Mouse (Mus musculus) right cerebral cortex, adult 2 months (tissue): Measurements from ENCODE around the gene Ttll8.

Experiments
- DNase-seq, 2 experiments: peaks; one replicate each; pipeline ENCODE4 v3.0.0; 2021 to 2022; ENCODE audit warnings: low spot score in 2 of 2

Gene Ttll8

DNA sequence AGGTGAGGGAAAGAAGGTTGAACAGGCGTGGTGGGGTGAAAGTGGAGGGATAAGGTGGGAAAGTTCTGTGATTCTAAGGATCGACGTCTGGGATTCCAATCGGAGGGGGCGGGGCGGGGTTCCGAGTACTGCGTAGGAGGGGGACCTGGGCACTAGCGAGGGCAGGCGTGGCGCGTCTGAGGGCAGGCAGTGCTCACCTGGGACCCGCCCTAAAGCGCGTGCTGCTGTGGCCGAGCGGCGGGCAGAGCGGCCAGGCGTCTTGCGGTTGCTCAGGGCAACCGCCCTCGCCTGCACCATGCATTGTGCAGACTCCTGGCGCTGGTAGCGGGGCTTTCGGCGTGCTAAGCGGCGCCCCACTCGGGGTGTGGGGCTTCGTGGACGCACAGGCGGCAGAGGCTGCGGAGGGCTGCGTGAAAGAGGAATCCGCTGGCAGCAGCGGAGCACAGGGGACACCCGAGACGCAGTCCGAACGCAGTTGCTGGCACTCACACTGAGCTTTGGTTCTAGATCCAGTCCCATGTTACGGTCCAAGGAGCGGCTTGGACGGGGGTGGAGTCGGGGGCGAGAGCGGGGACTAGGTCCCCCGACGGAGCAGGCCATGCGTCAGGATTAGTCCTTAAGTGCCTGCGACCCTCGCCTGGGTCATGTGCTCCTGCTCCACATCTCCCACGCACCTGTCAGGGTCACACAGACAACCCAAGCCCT lies at the start of gene Ttll8:
Gene Ttll8 (minus strand): TSS at position 51 of the 705 bp plus-strand sequence.
- peak in 1 of 2 experiments; percentile 26 for DNase-seq

GRCm38 (mm10) chr15:89001245-89001644 lies 47.0 kb upstream of the Ttll8 start:
- DNase-seq: no peak

DNA sequence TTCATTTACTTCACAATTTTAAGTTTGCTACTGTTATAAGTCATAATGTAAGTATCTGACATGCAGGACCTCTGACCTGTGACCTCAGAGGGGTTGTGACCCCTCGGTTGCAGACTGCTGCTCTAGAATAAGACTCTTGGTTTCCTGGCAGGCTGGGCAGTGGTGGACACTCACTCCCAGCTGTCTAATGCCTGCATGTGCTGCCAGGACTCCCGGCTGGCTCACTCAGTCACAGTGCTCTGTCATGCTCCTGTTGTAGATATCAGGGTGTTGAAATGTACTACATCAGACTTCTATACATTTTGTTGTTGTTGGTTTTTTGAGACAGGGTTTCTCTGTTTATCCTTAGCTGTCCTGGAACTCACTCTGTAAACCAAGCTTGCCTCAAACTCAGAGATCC lies 46.1 kb upstream of the Ttll8 start:
- no peak for DNase-seq

- no peak for DNase-seq
Observed at GRCm38 (mm10) chr15:88999124-88999523, 44.9 kb upstream of the Ttll8 start.

- DNase-seq: no peak
Observed at GRCm38 (mm10) chr15:88998636-88999035, 44.4 kb upstream of the Ttll8 start.

DNA sequence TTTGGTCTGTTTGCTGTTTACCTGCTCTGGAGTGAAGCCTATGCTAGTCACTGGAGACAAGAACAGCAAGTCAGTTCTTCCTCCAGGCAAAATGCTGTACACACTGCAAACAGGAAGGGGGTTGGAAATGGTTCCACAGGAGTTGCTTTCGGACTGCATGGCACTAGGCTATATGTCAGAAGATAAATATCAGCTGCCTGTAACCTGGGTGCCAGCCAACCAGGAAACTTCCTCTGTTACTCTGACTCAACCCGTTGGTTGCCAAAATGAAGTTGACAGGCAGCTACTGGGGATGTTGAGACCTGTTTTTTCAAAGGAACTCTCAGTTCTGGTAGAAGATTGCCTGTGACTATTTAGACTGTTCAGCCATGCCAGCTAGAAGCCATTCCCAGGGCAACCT lies 35.0 kb upstream of the Ttll8 start:
- DNase-seq: no peak

DNA sequence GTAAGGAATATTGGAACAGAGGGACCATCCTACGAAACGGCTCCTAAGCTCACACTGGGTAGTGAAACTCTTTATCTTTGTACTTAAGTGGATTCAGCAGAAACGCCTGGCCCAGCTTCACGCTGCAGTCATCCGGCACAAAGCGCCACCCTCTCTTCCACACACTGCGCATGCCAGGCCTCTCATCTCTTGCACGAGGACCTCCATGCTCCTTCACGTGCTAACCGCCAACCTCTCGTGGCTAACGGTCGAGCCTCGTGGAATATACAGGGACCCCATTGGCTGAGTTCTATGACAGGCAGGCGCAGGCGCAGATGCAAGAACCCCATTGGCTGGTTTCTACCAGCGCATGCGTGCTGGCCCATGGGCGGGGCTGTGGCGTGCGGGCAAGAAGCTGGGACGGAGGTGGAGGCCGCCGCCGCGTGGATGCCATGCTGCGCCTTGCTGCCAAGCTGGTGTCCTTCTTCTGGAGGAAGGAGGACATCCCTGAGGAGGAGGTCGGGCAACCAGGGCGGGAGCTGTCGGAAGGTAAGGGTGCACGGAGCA lies 28.4 kb upstream of the Ttll8 start, which contains the start of gene Mov10l1:
Gene Mov10l1 (plus strand): TSS at position 376 of the 546 bp plus-strand sequence.
- DNase-seq: no peak

GRCm38 (mm10) chr15:88979138-88979446 lies 24.9 kb upstream of the Ttll8 start:
- DNase-seq: no peak

DNA sequence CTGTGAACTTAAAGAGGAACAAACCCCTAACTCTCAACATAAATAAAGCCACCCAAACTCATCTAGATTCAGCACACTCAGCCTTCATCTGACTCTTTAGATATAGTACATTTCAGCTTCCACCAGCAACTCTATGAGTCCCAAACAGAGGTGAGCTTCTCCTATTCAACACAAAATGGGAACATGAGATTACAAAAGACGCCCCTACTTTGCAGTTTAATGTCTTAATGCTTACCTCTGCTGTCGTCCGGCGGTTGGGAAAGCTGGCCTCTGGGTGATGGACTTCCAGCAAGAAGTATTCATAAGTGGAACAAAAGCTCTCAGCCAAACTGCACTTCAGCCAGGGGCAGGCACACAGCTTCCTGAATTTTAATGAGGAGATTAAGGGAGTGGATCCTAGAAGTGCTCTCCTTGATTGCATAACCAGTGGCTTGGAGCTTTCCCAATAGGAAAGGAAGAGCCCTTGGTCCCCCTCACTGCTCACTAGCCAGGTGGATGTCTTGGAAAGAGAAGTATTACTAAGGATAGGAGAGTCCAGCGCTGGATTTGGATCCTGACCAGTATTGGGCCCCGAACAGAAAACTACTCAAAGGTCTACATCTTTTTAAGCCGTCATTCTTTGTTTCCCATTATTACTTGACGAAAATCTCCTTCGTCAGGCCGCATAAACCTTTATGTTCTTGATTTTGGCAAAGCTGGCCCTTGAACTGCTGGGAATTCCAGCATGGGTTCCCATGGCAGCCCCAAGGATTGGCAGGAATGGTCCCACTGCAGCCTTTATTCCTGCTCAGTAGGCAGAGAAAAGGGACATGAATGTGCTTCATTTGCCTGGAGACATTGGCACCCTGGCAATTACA lies 24.3 kb upstream of the Ttll8 start, which contains the start of gene Mlc1:
Gene Mlc1 (minus strand): TSS at position 727 of the 857 bp plus-strand sequence.
- peak in 1 of 2 experiments; percentile 29 for DNase-seq

DNA sequence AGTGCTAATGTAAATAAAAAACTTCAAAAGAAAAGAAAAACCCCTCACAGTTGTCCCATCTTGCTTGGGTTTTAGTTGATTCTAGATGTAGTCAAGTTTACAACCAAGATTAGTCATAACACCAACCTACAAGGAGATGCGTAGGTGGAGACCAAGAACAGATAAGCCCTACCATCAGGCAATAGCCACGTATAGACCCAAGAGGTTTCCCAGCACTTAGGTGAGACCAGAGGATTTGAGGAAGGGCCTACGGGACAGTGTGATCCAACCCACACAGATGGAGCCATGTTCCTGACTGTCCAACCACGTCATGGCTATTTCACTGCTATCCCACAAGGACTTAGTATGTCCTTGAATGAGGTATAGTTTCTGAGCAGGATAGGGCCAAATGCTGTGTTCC lies 18.1 kb upstream of the Ttll8 start:
- DNase-seq: no peak

DNA sequence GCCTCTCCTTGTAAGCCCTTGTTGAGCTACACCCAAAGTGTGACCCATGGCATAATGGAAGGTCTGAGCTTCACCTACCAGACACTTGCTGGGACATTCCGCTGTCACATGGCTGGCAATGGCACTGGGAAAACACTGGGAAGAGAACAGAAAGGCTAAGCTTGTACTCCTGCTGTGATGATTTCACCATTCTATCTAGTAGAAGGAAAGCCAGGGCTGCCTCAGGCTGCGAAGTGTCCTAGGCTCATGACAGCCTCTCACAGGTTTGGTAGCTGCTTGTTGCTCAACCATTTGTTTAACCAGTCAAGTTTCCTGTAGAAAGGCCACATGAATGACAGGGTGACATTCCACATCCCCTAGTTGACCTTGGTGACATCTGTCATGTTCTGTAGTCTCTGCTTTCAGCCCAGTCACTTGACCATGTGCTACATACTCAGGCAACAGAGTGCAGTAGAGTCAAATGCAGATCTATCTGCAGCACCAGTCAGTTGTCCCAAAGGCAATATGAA lies 9.9 kb upstream of the Ttll8 start:
- DNase-seq: no peak

- DNase-seq: no peak
Observed at GRCm38 (mm10) chr15:88957522-88957921, 3.3 kb upstream of the Ttll8 start.

- DNase-seq: no peak
Observed at GRCm38 (mm10) chr15:88955342-88955741, 1.1 kb upstream of the Ttll8 start.

GRCm38 (mm10) chr15:88951246-88951645 lies 3.0 kb downstream of the Ttll8 start:
- no peak for DNase-seq

DNA sequence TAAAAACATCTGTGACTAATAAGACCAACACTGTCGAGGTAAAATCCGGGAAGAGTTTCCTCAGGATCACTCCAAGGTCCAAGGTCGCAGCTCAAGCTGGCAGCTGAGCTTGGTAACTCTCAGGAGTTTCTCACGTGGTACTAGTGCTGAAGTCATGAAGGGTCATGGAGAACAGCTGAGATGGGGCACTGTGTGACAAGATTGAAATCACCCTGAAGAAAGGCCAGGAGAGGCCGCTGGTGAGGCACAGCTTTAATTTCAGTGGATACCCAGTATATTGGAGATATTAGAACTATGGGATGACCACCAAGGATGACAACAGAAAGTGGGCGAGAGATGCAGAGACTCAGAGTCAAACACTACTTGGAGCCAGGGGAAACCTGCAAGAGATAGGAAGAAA lies 7.4 kb downstream of the Ttll8 start:
- no peak for DNase-seq

DNA sequence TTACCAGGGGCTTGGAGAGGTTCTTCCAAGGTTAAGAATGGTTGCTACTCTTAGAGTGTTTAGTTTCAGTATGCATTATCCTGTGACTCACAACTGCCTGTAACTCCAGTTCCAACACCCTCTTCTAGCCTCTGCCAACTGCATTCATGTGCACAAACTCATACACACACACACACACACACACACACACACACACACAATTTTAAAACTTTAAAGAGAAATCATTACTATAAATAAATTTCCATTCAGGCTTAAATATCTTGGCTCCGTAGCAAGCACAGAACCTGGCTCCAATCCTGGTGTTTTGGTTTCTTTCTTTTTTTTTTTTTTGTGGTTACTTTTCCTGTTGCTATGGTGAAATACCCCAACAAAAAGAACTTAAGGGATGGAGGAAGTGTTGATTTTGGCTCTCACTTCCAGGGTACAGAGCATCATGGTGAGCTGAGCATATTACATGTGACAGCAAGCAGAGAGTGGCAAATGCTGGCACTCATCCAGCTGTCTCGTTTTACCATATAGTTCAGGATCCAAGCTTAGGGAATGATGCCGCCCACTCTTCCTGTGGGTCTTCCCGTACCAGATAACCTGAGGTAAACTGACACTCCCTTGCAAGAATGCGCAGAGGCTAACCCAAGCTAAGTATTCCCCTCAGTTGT lies 10.2 kb downstream of the Ttll8 start:
- DNase-seq: peak; percentile 24 to 27

- no peak for DNase-seq
Observed at GRCm38 (mm10) chr15:88942783-88943182, 11.4 kb downstream of the Ttll8 start.

DNA sequence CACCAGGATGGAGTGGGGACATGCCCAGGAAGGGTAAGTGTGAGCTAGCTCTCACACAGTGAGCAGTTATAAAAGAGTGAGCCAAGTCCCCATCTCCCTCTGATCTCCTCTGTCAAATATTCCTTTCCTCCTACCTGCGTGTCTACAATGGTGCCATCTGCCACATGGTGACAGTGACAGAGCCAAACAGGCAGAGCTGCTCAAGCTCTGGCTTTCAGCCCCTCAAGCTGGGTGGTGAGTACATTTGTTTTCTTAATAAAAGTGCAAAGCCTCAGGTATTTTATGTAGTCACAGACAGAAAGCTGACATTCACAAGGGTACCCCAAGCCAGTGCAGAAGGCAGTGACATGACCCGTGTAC lies 16.9 kb downstream of the Ttll8 start:
- DNase-seq: no peak

DNA sequence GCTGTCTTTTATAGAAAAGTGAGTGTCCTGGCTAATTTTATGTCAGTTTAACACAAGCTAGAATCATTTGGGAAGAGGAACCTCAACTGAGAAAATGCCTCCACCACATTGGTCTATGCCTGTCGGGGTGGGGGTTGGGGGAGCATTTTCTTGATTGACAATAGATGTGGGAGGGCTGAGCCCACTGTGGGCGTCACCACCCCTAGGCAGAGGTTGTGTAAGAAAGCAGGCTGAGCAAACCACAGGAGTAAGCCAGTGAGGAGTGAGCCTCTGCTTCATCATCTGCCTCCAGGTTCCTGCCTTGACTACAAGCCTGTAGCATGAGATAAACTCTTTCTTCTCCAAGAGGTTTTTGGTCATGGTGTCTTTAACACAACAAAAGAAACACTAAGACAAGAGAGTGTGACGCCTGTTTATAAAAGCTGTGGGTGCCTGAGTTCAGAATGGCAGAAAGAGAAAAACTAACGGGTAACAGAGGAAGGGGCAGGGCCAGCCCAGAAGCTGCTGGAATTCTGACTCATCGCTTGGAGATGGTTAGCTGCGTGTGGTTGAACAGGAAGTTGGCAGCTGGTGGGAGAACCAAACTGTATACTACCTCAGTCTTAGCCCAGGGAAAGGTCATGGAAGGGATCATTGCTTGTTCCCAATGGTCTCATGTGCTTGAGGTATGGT lies 17.5 kb downstream of the Ttll8 start:
- DNase-seq: peak in 1 of 2 experiments; percentile 27

DNA sequence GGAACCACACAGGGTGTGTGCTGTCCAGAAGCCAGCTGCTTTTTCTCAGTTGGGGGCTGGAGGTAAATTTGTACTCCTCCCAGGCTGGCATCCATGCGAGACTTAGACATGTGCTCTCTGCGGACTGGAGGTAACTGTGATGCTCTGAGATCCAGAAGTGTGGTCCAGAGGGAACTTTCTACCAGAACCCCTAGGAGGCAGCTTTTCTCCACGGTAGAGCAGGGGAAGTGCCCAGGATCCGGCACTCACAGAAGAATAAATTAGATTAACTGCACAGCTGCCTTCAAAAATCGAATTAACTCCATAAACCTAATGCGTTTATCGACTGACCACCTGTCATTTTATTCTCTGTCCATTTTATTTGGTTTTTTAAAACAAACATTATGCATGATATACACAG lies 20.1 kb downstream of the Ttll8 start:
- peak; percentile 25 to 54 for DNase-seq

DNA sequence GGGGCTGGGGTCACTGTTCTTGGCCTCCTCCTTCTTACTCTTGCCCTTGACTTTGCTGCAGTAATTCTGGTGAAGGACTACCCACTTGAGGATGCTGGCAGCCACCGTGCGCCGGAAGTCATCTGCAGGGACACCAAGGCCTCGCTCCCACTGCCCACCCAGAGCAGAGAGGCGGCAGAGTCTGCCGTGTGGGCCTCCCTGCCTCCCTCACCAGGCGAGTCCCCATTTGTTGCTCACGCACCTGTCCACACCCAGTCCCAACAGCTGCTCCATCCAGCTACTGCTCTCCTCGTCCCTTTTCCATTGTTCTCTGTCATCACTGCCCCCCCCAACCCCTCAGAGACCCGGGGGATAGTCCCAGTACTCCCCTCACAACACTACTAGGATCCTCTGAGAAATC lies 21.6 kb downstream of the Ttll8 start:
- DNase-seq: no peak

DNA sequence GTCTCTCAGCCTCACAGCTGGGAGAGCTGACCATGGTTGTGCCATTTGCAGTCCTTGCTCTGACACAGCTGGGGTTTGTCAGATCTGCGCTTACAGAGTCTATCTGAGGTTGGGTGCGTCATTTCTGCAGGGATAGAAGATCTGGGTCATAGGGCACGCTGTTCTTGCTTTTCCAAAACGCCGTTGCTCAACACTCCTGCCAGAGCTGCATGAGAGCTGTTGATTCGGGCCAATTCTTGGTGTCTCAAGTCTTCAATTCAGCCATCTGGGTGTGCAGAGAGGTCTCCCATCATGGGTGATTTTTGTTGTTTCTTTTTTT lies 32.3 kb downstream of the Ttll8 start:
- no peak for DNase-seq
